Mouse (Mus musculus) heart, postnatal 0 days (tissue): ENCODE data around the gene Trrap.

Experiments
- CTCF ChIP-seq: IDR thresholded peaks from 2 replicates; pipeline ENCODE4 v1.5.1; 2016; ENCODE audit warnings: antibody characterized with exemption, control low read depth, low read depth
- EP300 ChIP-seq: IDR thresholded peaks from 2 replicates; pipeline ENCODE4 v1.6.1; 2016; ENCODE audit warnings: antibody characterized with exemption, low read depth

- TF ChIP-seq EP300 (no peak), CTCF (no peak)
Measured at GRCm38 (mm10) chr5:144829631-144830030, 62.1 kb downstream of the Trrap start.
